Mouse (Mus musculus): Measurements from ENCODE around the gene Hoxb4. TPM values are rescaled to one million over a fixed set of nuclear protein-coding genes. Genes with fewer than 3 reads are reported as not detected.

The Hoxb4 gene
- polyA plus RNA-seq, 1 experiment = not detected

GRCm38 (mm10) chr11:96296997-96297396 lies 21.1 kb upstream of the Hoxb4 start:
- Histone ChIP-seq H3K4me3 (ENCODE audit: insufficient read depth, low read depth, low read length) (no peak overlapping the region), H3K27ac (ENCODE audit: insufficient read depth, low read depth, low read length) (no peak overlapping the region), H3K4me1 (ENCODE audit: control insufficient read depth, insufficient read depth, low read length) (no peaks in the 10 kb centered on the region)
- WGBS = 3% methylated on average over 2 of the region's 2 CpGs
- TF ChIP-seq CTCF (IDR thresholded peaks at IDR 0.05; ENCODE audit: insufficient read depth, low read depth, low read length) (no peak), POLR2A (IDR thresholded peaks at IDR 0.05; ENCODE audit: insufficient read depth, low read depth, low read length) (no peak)

- Histone ChIP-seq H3K4me3 (ENCODE audit: insufficient read depth, low read depth, low read length) (no peak overlapping the region), H3K4me1 (ENCODE audit: control insufficient read depth, insufficient read depth, low read length) (no peaks in the 10 kb centered on the region), H3K27ac (ENCODE audit: insufficient read depth, low read depth, low read length) (no peak overlapping the region)
- 3% methylated on average over 3 of the region's 3 CpGs for WGBS
- TF ChIP-seq POLR2A (IDR thresholded peaks at IDR 0.05; ENCODE audit: insufficient read depth, low read depth, low read length) = no peak
- no peak for TF ChIP-seq CTCF (IDR thresholded peaks at IDR 0.05; ENCODE audit: insufficient read depth, low read depth, low read length)
Observed at GRCm38 (mm10) chr11:96297428-96297827, 20.6 kb upstream of the Hoxb4 start.

GRCm38 (mm10) chr11:96297968-96298635 lies 20.0 kb upstream of the Hoxb4 start:
- 6% methylated on average over 11 of the region's 11 CpGs for WGBS

GRCm38 (mm10) chr11:96298895-96299667 lies 19.0 kb upstream of the Hoxb4 start:
- H3K27ac ChIP-seq (ENCODE audit: insufficient read depth, low read depth, low read length) = no peak overlapping the region
- 1% methylated on average over 66 of the region's 66 CpGs for WGBS
- no peaks in the 10 kb centered on the region for H3K4me1 ChIP-seq (ENCODE audit: control insufficient read depth, insufficient read depth, low read length)
- H3K4me3 ChIP-seq (ENCODE audit: insufficient read depth, low read depth, low read length) = no peak overlapping the region
- TF ChIP-seq POLR2A (IDR thresholded peaks at IDR 0.05; ENCODE audit: insufficient read depth, low read depth, low read length) = no peak
- TF ChIP-seq CTCF (IDR thresholded peaks at IDR 0.05; ENCODE audit: insufficient read depth, low read depth, low read length) = no peak

More at GRCm38 (mm10) chr11:96297968-96298635, 20.0 kb upstream of the Hoxb4 start:
- Histone ChIP-seq H3K27ac (ENCODE audit: insufficient read depth, low read depth, low read length) (no peak overlapping the region), H3K4me3 (ENCODE audit: insufficient read depth, low read depth, low read length) (no peak overlapping the region), H3K4me1 (ENCODE audit: control insufficient read depth, insufficient read depth, low read length) (no peaks in the 10 kb centered on the region)
- TF ChIP-seq CTCF (IDR thresholded peaks at IDR 0.05; ENCODE audit: insufficient read depth, low read depth, low read length) (no peak), POLR2A (IDR thresholded peaks at IDR 0.05; ENCODE audit: insufficient read depth, low read depth, low read length) (no peak)

- 2% methylated on average over 9 of the region's 9 CpGs for WGBS
- TF ChIP-seq POLR2A (IDR thresholded peaks at IDR 0.05; ENCODE audit: insufficient read depth, low read depth, low read length) = no peak
- no peak for TF ChIP-seq CTCF (IDR thresholded peaks at IDR 0.05; ENCODE audit: insufficient read depth, low read depth, low read length)
- H3K4me1 ChIP-seq (ENCODE audit: control insufficient read depth, insufficient read depth, low read length) = no peaks in the 10 kb centered on the region
- H3K27ac ChIP-seq (ENCODE audit: insufficient read depth, low read depth, low read length) = no peak overlapping the region
- no peak overlapping the region for H3K4me3 ChIP-seq (ENCODE audit: insufficient read depth, low read depth, low read length)
Observed at GRCm38 (mm10) chr11:96299781-96300180, 18.3 kb upstream of the Hoxb4 start.

GRCm38 (mm10) chr11:96300354-96301063 lies 17.6 kb upstream of the Hoxb4 start:
- 2% methylated on average over 35 of the region's 35 CpGs for WGBS
- Histone ChIP-seq H3K4me3 (ENCODE audit: insufficient read depth, low read depth, low read length) (no peak overlapping the region), H3K27ac (ENCODE audit: insufficient read depth, low read depth, low read length) (no peak overlapping the region), H3K4me1 (ENCODE audit: control insufficient read depth, insufficient read depth, low read length) (no peaks in the 10 kb centered on the region)
- TF ChIP-seq CTCF (IDR thresholded peaks at IDR 0.05; ENCODE audit: insufficient read depth, low read depth, low read length) (no peak), POLR2A (IDR thresholded peaks at IDR 0.05; ENCODE audit: insufficient read depth, low read depth, low read length) (no peak)

- no peaks in the 10 kb centered on the region for H3K4me1 ChIP-seq (ENCODE audit: control insufficient read depth, insufficient read depth, low read length)
- no peak overlapping the region for H3K27ac ChIP-seq (ENCODE audit: insufficient read depth, low read depth, low read length)
- 2% methylated on average over 10 of the region's 10 CpGs for WGBS
- TF ChIP-seq POLR2A (IDR thresholded peaks at IDR 0.05; ENCODE audit: insufficient read depth, low read depth, low read length) (no peak), CTCF (IDR thresholded peaks at IDR 0.05; ENCODE audit: insufficient read depth, low read depth, low read length) (no peak)
- H3K4me3 ChIP-seq (ENCODE audit: insufficient read depth, low read depth, low read length) = no peak overlapping the region
Observed at GRCm38 (mm10) chr11:96301064-96301431, 17.0 kb upstream of the Hoxb4 start.

- Histone ChIP-seq H3K27ac (ENCODE audit: insufficient read depth, low read depth, low read length) (no peak overlapping the region), H3K4me1 (ENCODE audit: control insufficient read depth, insufficient read depth, low read length) (no peaks in the 10 kb centered on the region), H3K4me3 (ENCODE audit: insufficient read depth, low read depth, low read length) (no peak overlapping the region)
- no peak for TF ChIP-seq CTCF (IDR thresholded peaks at IDR 0.05; ENCODE audit: insufficient read depth, low read depth, low read length)
- no peak for TF ChIP-seq POLR2A (IDR thresholded peaks at IDR 0.05; ENCODE audit: insufficient read depth, low read depth, low read length)
- 3% methylated on average over 15 of the region's 15 CpGs for WGBS
Observed at GRCm38 (mm10) chr11:96301837-96302236, 16.2 kb upstream of the Hoxb4 start.

Measured in olfactory bulb, adult 2 months (tissue).